Mouse (Mus musculus) kidney, embryonic 15.5 days (tissue): ENCODE measurements around the gene Kpna1. TPM values are rescaled to one million over a fixed set of nuclear protein-coding genes. Genes with fewer than 3 reads are reported as not detected.

Experiments used
- ATAC-seq: fragments of 200-750 bp; cut with Nextera tagmentation; replicated peaks from 2 replicates; pipeline ENCODE4 v1.8.0; 2017; ENCODE audit warnings: moderate TSS enrichment; ENCODE audit not compliant: low FRiP score
- H3K27ac ChIP-seq: fragments of 300-500 bp; sonication (generic); 2 replicates; pipeline ENCODE4 v1.5.1; 2015; ENCODE audit warnings: mild to moderate bottlenecking, inconsistent platforms
- H3K27me3 ChIP-seq: fragments of 300-500 bp; sonication (generic); 2 replicates; pipeline ENCODE4 v1.6.1; 2015; ENCODE audit warnings: inconsistent platforms
- H3K36me3 ChIP-seq: fragments of 300-500 bp; sonication (generic); 2 replicates; pipeline ENCODE4 v1.6.1; 2015; ENCODE audit warnings: inconsistent platforms
- H3K4me1 ChIP-seq: fragments of 300-500 bp; sonication (generic); 2 replicates; pipeline ENCODE4 v1.6.1; 2015; ENCODE audit warnings: inconsistent platforms
- H3K4me2 ChIP-seq: fragments of 300-500 bp; sonication (generic); 2 replicates; pipeline ENCODE4 v1.6.1; 2015; ENCODE audit warnings: moderate library complexity, mild to moderate bottlenecking, inconsistent platforms
- H3K4me3 ChIP-seq: fragments of 300-500 bp; sonication (generic); replicated peaks from 2 replicates; pipeline ENCODE4 v1.5.1; 2015; ENCODE audit warnings: mild to moderate bottlenecking, inconsistent platforms
- H3K9ac ChIP-seq: fragments of 300-500 bp; sonication (generic); 2 replicates; pipeline ENCODE4 v1.6.1; 2015; ENCODE audit warnings: mild to moderate bottlenecking, inconsistent platforms
- H3K9me3 ChIP-seq: fragments of 300-500 bp; sonication (generic); replicated peaks from 2 replicates; pipeline ENCODE4 v1.6.1; 2016; ENCODE audit warnings: inconsistent platforms
- WGBS: fragments of 180-500 bp; shearing (Covaris S2); methylation state at CpG from one replicate; pipeline ENCODE4 v1.1.7; 2015; ENCODE audit warnings: mixed read lengths; 5-methylcytosine and 5-hydroxymethylcytosine counted together
- polyA plus RNA-seq: library from polyadenylated mRNA; unstranded; fragments of >200 nt; fragmentation: Nextera tagmentation; extraction: Ambion mirVana; gene quantifications from 2 replicates; pipeline ENCODE4 v1.2.1, GENCODE M21; 2015

The Kpna1 gene
- polyA plus RNA-seq, 1 experiment from 2014 or later = 36.8 TPM

GRCm38 (mm10) chr16:35966411-35967115 lies 12.0 kb upstream of the Kpna1 start:
- H3K27ac ChIP-seq = no peak overlapping the region
- WGBS = 46% methylated on average over 5 of the region's 5 CpGs
- no peaks in the 10 kb centered on the region for H3K27me3 ChIP-seq
- H3K4me2 ChIP-seq = no peak overlapping the region
- 0 out of 2 replicates have a peak, but pooled peaks cover 3% of the 10 kb centered on the region for H3K4me1 ChIP-seq
- no peaks in the 10 kb centered on the region for H3K36me3 ChIP-seq
- H3K4me3 ChIP-seq = no peak overlapping the region
- ATAC-seq = no peak
- H3K9me3 ChIP-seq = no peaks in the 10 kb centered on the region
- H3K9ac ChIP-seq = no peak overlapping the region

GRCm38 (mm10) chr16:35967319-35967718 lies 11.2 kb upstream of the Kpna1 start:
- Histone ChIP-seq H3K4me2 (no peak overlapping the region), H3K9me3 (no peaks in the 10 kb centered on the region), H3K27ac (no peak overlapping the region), H3K4me3 (no peak overlapping the region), H3K27me3 (no peaks in the 10 kb centered on the region), H3K9ac (no peak overlapping the region), H3K36me3 (no peaks in the 10 kb centered on the region), H3K4me1 (0 out of 2 replicates have a peak, but pooled peaks cover 3% of the 10 kb centered on the region)
- no peak for ATAC-seq
- WGBS = 82% methylated on average over 4 of the region's 4 CpGs

- Histone ChIP-seq H3K4me3 (no peak overlapping the region), H3K27ac (no peak overlapping the region), H3K4me2 (no peak overlapping the region), H3K4me1 (0 out of 2 replicates have a peak, but pooled peaks cover 3% of the 10 kb centered on the region), H3K36me3 (no peaks in the 10 kb centered on the region), H3K9me3 (no peaks in the 10 kb centered on the region), H3K9ac (no peak overlapping the region), H3K27me3 (no peaks in the 10 kb centered on the region)
- WGBS = 16% methylated on average over 2 of the region's 2 CpGs
- ATAC-seq = no peak
Observed at GRCm38 (mm10) chr16:35968149-35968548, 10.4 kb upstream of the Kpna1 start.

GRCm38 (mm10) chr16:35974021-35974420 lies 4.5 kb upstream of the Kpna1 start:
- H3K36me3 ChIP-seq = no peaks in the 10 kb centered on the region
- no peaks in the 10 kb centered on the region for H3K9me3 ChIP-seq
- H3K4me2 ChIP-seq = no peak overlapping the region
- no peak overlapping the region for H3K9ac ChIP-seq
- no peaks in the 10 kb centered on the region for H3K4me1 ChIP-seq
- WGBS = 38% methylated on average over 1 of the region's 1 CpGs
- no peaks in the 10 kb centered on the region for H3K27me3 ChIP-seq
- H3K4me3 ChIP-seq = no peak overlapping the region
- no peak overlapping the region for H3K27ac ChIP-seq
- no peak for ATAC-seq

- Histone ChIP-seq H3K9ac (no peak overlapping the region), H3K4me3 (no peak overlapping the region), H3K4me2 (no peak overlapping the region), H3K27me3 (no peaks in the 10 kb centered on the region), H3K4me1 (peaks cover 6% of the 10 kb centered on the region), H3K9me3 (peaks cover 3% of the 10 kb centered on the region), H3K36me3 (no peaks in the 10 kb centered on the region), H3K27ac (no peak overlapping the region)
- peak; percentile 93 for ATAC-seq
- 48% methylated on average over 19 of the region's 19 CpGs for WGBS
Observed at GRCm38 (mm10) chr16:35981363-35981821, 2.8 kb downstream of the Kpna1 start.

- 0 out of 2 replicates have a peak overlapping the region, but pooled peaks have one; percentile 100 for H3K27ac ChIP-seq
- no peaks in the 10 kb centered on the region for H3K36me3 ChIP-seq
- no peaks in the 10 kb centered on the region for H3K27me3 ChIP-seq
- H3K9ac ChIP-seq = peak overlapping the region; percentile 91
- H3K4me3 ChIP-seq = peak overlapping the region; percentile 86
- H3K4me1 ChIP-seq = peaks cover 6% of the 10 kb centered on the region
- 3% methylated on average over 15 of the region's 15 CpGs for WGBS
- peaks cover 3% of the 10 kb centered on the region for H3K9me3 ChIP-seq
- peak overlapping the region; percentile 83 for H3K4me2 ChIP-seq
- ATAC-seq = no peak
Observed at GRCm38 (mm10) chr16:35982506-35982901, 4.0 kb downstream of the Kpna1 start.

- ATAC-seq = peak; percentile 95
- peaks cover 3% of the 10 kb centered on the region for H3K9me3 ChIP-seq
Observed at GRCm38 (mm10) chr16:35982902-35983516, 4.5 kb downstream of the Kpna1 start.

GRCm38 (mm10) chr16:35983517-35984101 lies 5.1 kb downstream of the Kpna1 start:
- Histone ChIP-seq H3K4me1 (peaks cover 8% of the 10 kb centered on the region), H3K9ac (peak overlapping the region; percentile 91), H3K27me3 (no peaks in the 10 kb centered on the region), H3K4me2 (peak overlapping the region; percentile 83), H3K27ac (peak overlapping the region; percentile 100), H3K4me3 (peak overlapping the region; percentile 86), H3K9me3 (peaks cover 3% of the 10 kb centered on the region), H3K36me3 (no peaks in the 10 kb centered on the region)
- under 1% methylated on average over 68 of the region's 86 CpGs for WGBS
- peak; percentile 75 for ATAC-seq

More at GRCm38 (mm10) chr16:35982902-35983516, 4.5 kb downstream of the Kpna1 start:
- peak overlapping the region; percentile 86 for H3K4me3 ChIP-seq
- peak overlapping the region; percentile 91 for H3K9ac ChIP-seq
- WGBS = under 1% methylated on average over 46 of the region's 54 CpGs
- H3K36me3 ChIP-seq = no peaks in the 10 kb centered on the region
- peak overlapping the region; percentile 100 for H3K27ac ChIP-seq
- H3K27me3 ChIP-seq = no peaks in the 10 kb centered on the region
- peaks cover 8% of the 10 kb centered on the region for H3K4me1 ChIP-seq
- peak overlapping the region; percentile 83 for H3K4me2 ChIP-seq

- no peak overlapping the region; the same call in 1 of the 2 replicates for H3K9ac ChIP-seq
- ATAC-seq = no peak
- peak overlapping the region; percentile 86 for H3K4me3 ChIP-seq
- peak overlapping the region; percentile 83 for H3K4me2 ChIP-seq
- H3K4me1 ChIP-seq = peaks cover 8% of the 10 kb centered on the region
- peaks cover 3% of the 10 kb centered on the region for H3K9me3 ChIP-seq
- no peak overlapping the region for H3K27ac ChIP-seq
- 75% methylated on average over 3 of the region's 3 CpGs for WGBS
- H3K27me3 ChIP-seq = no peaks in the 10 kb centered on the region
- 0 out of 2 replicates have a peak, but pooled peaks cover 1% of the 10 kb centered on the region for H3K36me3 ChIP-seq
Observed at GRCm38 (mm10) chr16:35984471-35984870, 5.9 kb downstream of the Kpna1 start.

GRCm38 (mm10) chr16:35987930-35988329 lies 9.4 kb downstream of the Kpna1 start:
- H3K4me1 ChIP-seq = peaks cover 8% of the 10 kb centered on the region
- H3K36me3 ChIP-seq = 0 out of 2 replicates have a peak, but pooled peaks cover 4% of the 10 kb centered on the region
- WGBS = 80% methylated on average over 1 of the region's 1 CpGs
- H3K27me3 ChIP-seq = no peaks in the 10 kb centered on the region
- ATAC-seq = no peak
- H3K9me3 ChIP-seq = no peaks in the 10 kb centered on the region
- H3K27ac ChIP-seq = no peak overlapping the region
- H3K4me3 ChIP-seq = no peak overlapping the region
- no peak overlapping the region for H3K4me2 ChIP-seq
- no peak overlapping the region for H3K9ac ChIP-seq

- ATAC-seq = no peak
- 83% methylated on average over 1 of the region's 1 CpGs for WGBS
Observed at GRCm38 (mm10) chr16:35992391-35992790, 13.8 kb downstream of the Kpna1 start.

GRCm38 (mm10) chr16:35993316-35993715 lies 14.8 kb downstream of the Kpna1 start:
- H3K4me1 ChIP-seq = no peaks in the 10 kb centered on the region
- no peak overlapping the region for H3K4me2 ChIP-seq
- ATAC-seq = no peak
- H3K27me3 ChIP-seq = no peaks in the 10 kb centered on the region
- WGBS = 90% methylated on average over 3 of the region's 3 CpGs
- no peaks in the 10 kb centered on the region for H3K9me3 ChIP-seq
- H3K9ac ChIP-seq = no peak overlapping the region
- 0 out of 2 replicates have a peak, but pooled peaks cover 4% of the 10 kb centered on the region for H3K36me3 ChIP-seq
- no peak overlapping the region for H3K4me3 ChIP-seq
- H3K27ac ChIP-seq = no peak overlapping the region

More at GRCm38 (mm10) chr16:35992391-35992790, 13.8 kb downstream of the Kpna1 start:
- no peak overlapping the region for H3K9ac ChIP-seq
- H3K27me3 ChIP-seq = no peaks in the 10 kb centered on the region
- no peak overlapping the region for H3K4me3 ChIP-seq
- 0 out of 2 replicates have a peak, but pooled peaks cover 4% of the 10 kb centered on the region for H3K36me3 ChIP-seq
- H3K9me3 ChIP-seq = no peaks in the 10 kb centered on the region
- H3K4me1 ChIP-seq = 0 out of 2 replicates have a peak, but pooled peaks cover 2% of the 10 kb centered on the region
- no peak overlapping the region for H3K27ac ChIP-seq
- H3K4me2 ChIP-seq = no peak overlapping the region
